Mouse (Mus musculus) stomach, embryonic 14.5 days (tissue): ENCODE results near the gene Otop1. TPM values are rescaled to one million over a fixed set of nuclear protein-coding genes. Genes with fewer than 3 reads are reported as not detected.

Experiments
- ATAC-seq: fragments of 200-750 bp; cut with Nextera tagmentation; 2 replicates; pipeline ENCODE4 v1.8.0; 2017; ENCODE audit warnings: low read depth, moderate TSS enrichment; ENCODE audit not compliant: insufficient number of reproducible peaks, insufficient read depth, low FRiP score
- H3K27ac ChIP-seq: fragments of 300-500 bp; sonication (generic); 2 replicates; pipeline ENCODE4 v1.5.1; 2014; ENCODE audit warnings: mild to moderate bottlenecking, low read length, moderate library complexity, mixed read lengths
- H3K27me3 ChIP-seq: fragments of 300-500 bp; sonication (generic); 2 replicates; pipeline ENCODE4 v1.6.1; 2014; ENCODE audit warnings: low read length, control low read depth, mixed read lengths; ENCODE audit not compliant: control insufficient read depth, insufficient read depth
- H3K36me3 ChIP-seq: fragments of 300-500 bp; sonication (generic); 2 replicates; pipeline ENCODE4 v1.6.1; 2014; ENCODE audit warnings: mild to moderate bottlenecking, control low read depth, low read length, moderate library complexity, mixed read lengths; ENCODE audit not compliant: control insufficient read depth, insufficient read depth
- H3K4me1 ChIP-seq: fragments of 300-500 bp; sonication (generic); 2 replicates; pipeline ENCODE4 v1.6.1; 2014; ENCODE audit warnings: low read length, control low read depth, mixed read lengths; ENCODE audit not compliant: control insufficient read depth, insufficient read depth
- H3K4me2 ChIP-seq: fragments of 300-500 bp; sonication (generic); replicated peaks from 2 replicates; pipeline ENCODE4 v1.6.1; 2014; ENCODE audit warnings: low read depth, low read length, control low read depth
- H3K4me3 ChIP-seq: fragments of 300-500 bp; sonication (generic); 2 replicates; pipeline ENCODE4 v1.5.1; 2014; ENCODE audit warnings: low read depth, low read length, control low read depth
- H3K9ac ChIP-seq: fragments of 300-500 bp; sonication (generic); replicated peaks from 2 replicates; pipeline ENCODE4 v1.6.1; 2014; ENCODE audit warnings: low read depth, mild to moderate bottlenecking, control low read depth, low read length, moderate library complexity, mixed read lengths
- H3K9me3 ChIP-seq: fragments of 300-500 bp; sonication (generic); 2 replicates; pipeline ENCODE4 v1.6.1; 2016; ENCODE audit warnings: low read depth, low read length, control low read depth; ENCODE audit not compliant: control insufficient read depth
- WGBS: fragments of 180-500 bp; shearing (Covaris S2); extraction: QIAGEN DNeasy Blood & Tissue Kit; methylation state at CpG from one replicate; pipeline ENCODE4 v1.1.7; 2014; 5-methylcytosine and 5-hydroxymethylcytosine counted together
- polyA plus RNA-seq: library from polyadenylated mRNA; unstranded; fragments of >200 nt; fragmentation: Nextera tagmentation; extraction: Ambion mirVana; gene quantifications from 2 replicates; pipeline ENCODE4 v1.2.1, GENCODE M21; 2014

The Otop1 gene
- 0.11 TPM in 1 of 2 replicates, not detected in the other for polyA plus RNA-seq

DNA sequence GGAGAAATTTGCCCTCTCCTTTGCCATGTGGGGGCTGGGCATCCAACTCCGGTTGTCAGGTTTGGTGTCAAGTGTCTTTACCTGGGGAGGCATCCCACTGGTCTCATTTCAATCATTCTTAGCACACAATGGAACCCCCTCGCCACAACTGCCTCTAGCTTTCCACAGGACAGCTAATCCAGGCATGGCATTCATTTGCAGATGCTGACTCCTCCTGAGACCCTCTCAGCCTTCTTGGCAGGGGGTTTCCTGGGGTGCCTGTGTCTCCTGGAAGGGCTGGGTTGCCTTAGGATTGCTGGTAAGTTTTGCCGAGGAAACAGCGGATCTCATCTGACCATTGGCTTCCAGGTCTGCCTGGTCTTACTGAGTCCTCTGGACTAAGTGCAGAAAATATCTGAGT lies at the start of gene Otop1:
TSS of gene Otop1 (plus strand) at position 202 of the 400 bp plus-strand sequence.
- WGBS, result 14% methylated on average over 4 of the region's 4 CpGs
- no peak for ATAC-seq
- Histone ChIP-seq H3K9ac (no peak within 1 kb of the TSS), H3K36me3 (no peaks in the 10 kb centered on the region; the same call in 1 of the 2 replicates), H3K4me1 (peaks cover 11% of the 10 kb centered on the region; the same call in 1 of the 2 replicates), H3K4me3 (no peak within 1 kb of the TSS; the same call in 1 of the 2 replicates), H3K4me2 (peak within 1 kb of the TSS; percentile 37; the same call in 1 of the 2 replicates), H3K9me3 (no peaks in the 10 kb centered on the region), H3K27me3 (peaks cover 40% of the 10 kb centered on the region), H3K27ac (no peak within 1 kb of the TSS)

DNA sequence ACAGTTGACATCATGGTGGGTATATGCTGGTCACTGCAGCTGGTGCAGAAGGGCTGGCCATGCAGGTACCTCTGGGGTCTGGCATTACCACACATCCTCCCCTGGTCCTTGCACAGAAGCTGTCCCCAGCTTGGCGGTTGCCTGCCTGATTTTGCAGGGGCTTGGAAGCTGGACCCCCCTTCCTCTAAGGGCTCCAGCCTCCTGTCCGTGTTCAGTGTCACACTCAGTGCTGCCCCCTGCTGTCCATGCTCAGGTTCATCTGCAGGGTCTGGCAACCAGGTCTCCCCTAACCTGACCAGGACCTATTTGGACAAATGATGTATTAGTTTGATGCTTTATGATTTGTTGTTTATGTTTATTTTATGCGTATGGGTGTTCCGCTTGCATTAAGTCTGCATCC lies 40.4 kb upstream of the Otop1 start:
- 59% methylated on average over 4 of the region's 4 CpGs for WGBS
- Histone ChIP-seq H3K36me3 (peaks cover 19% of the 10 kb centered on the region), H3K27me3 (no peaks in the 10 kb centered on the region), H3K4me3 (no peak overlapping the region), H3K27ac (no peak overlapping the region), H3K9me3 (no peaks in the 10 kb centered on the region), H3K4me1 (no peaks in the 10 kb centered on the region), H3K9ac (no peak overlapping the region), H3K4me2 (no peak overlapping the region)
- ATAC-seq, result no peak

DNA sequence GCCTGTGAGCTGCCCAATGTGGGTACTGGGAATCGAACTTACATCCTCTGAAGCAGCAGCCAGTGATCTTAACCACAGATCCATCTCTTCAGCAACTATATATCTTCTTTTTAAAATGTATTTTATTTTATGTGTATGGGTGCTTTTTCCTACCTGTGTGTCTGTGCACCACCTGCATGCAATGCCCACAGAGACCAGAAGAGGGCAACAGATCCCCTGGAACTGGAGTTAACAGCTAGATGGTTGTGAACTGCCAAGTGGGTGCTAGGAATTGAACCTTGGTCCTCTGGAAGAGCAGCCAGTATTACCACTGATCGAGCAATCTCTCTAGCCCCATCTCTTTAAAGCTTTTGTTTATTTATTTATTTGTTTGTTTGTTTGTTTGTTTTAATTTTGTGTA lies 39.1 kb upstream of the Otop1 start:
- no peaks in the 10 kb centered on the region for H3K9me3 ChIP-seq
- H3K9ac ChIP-seq, result no peak overlapping the region
- H3K4me3 ChIP-seq, result no peak overlapping the region
- no peak overlapping the region for H3K27ac ChIP-seq
- H3K4me1 ChIP-seq, result no peaks in the 10 kb centered on the region
- H3K4me2 ChIP-seq, result no peak overlapping the region
- no peaks in the 10 kb centered on the region for H3K27me3 ChIP-seq
- no peak for ATAC-seq
- H3K36me3 ChIP-seq, result peaks cover 8% of the 10 kb centered on the region; the same call in 1 of the 2 replicates
- 93% methylated on average over 2 of the region's 2 CpGs for WGBS

DNA sequence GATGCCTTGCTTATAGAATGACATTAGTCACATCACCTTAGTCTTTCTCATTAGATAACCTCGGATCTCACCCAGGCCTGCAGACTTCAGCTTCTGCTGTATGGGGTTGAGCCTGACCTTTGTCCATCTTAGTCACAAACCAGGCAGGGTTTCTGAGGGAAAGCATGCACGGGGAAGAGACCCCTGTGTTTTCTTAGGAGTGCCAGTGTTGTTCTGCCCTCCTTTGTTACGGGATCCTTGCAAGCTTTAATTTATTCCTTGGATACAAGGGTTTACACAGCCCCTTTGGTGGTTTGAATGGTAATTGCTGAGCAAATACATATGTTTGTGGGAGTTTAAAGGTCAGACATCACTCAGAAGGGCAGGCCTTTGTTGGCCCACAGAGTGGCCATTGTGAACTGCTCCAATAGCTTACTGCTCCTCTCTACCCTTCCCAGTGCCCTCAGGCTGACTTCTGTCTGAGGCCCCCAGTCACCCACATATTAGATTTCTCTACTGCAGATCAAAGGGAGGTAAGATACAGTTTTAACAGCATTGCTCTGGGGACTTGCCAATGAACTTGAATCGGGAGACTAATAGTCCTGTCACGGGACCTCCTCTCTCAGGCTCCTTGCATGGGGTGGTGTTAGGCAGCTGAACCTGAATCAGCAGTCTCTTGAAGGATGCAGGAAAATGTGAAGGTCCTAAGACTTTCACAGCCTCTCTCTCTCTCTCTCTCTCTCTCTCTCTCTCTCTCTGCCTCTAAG lies 34.9 kb upstream of the Otop1 start:
- ATAC-seq, result peak; percentile 81
- no peak overlapping the region for H3K4me3 ChIP-seq
- no peak overlapping the region for H3K4me2 ChIP-seq
- 48% methylated on average over 5 of the region's 5 CpGs for WGBS
- H3K27ac ChIP-seq, result no peak overlapping the region
- no peaks in the 10 kb centered on the region for H3K36me3 ChIP-seq
- H3K9ac ChIP-seq, result no peak overlapping the region
- no peaks in the 10 kb centered on the region for H3K4me1 ChIP-seq
- no peaks in the 10 kb centered on the region for H3K27me3 ChIP-seq
- no peaks in the 10 kb centered on the region for H3K9me3 ChIP-seq

DNA sequence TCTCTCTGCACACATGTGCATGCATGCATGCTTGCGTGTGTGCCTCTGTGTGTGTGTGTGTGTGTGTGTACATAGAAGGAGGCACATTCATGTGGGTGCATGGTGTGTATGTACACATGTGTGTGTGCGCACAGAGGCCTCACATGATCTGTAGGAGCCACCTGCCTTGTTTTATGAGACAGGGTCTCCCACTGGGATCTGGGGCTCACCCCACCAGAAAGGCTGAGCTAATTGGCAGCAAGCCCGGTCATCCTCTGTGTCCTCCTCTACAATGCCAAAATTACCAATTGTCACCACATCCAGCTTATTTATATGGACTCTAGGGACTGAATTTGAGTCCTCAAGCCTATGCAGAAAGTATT lies 34.3 kb upstream of the Otop1 start:
- Histone ChIP-seq H3K4me3 (no peak overlapping the region), H3K27me3 (no peaks in the 10 kb centered on the region), H3K27ac (no peak overlapping the region), H3K4me2 (no peak overlapping the region), H3K9ac (no peak overlapping the region), H3K36me3 (no peaks in the 10 kb centered on the region), H3K4me1 (no peaks in the 10 kb centered on the region), H3K9me3 (no peaks in the 10 kb centered on the region)
- 80% methylated on average over 3 of the region's 3 CpGs for WGBS
- 0 out of 2 replicates have a peak, but pooled peaks have one; percentile 5 for ATAC-seq

DNA sequence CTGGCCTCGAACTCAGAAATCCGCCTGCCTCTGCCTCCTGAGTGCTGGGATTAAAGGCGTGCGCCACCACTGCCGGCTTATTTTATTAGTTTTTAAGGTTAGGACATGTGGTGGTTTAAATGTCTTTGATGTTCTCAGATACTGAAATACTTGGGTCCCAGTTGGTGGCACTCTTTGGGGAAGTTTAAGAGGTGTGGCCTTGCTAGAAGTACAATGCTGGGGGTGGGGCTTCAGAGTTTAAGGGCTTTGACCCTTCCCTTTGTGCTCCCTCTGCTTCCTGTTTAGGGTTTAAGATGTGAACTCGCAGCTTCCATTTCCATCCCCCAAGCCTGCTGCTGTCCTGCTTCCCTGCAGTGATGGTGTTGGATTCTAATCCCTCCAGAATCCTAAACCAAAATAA lies 33.8 kb upstream of the Otop1 start:
- no peaks in the 10 kb centered on the region for H3K4me1 ChIP-seq
- no peak overlapping the region for H3K4me2 ChIP-seq
- H3K36me3 ChIP-seq, result no peaks in the 10 kb centered on the region
- H3K9me3 ChIP-seq, result no peaks in the 10 kb centered on the region
- no peak overlapping the region for H3K27ac ChIP-seq
- 83% methylated on average over 6 of the region's 6 CpGs for WGBS
- ATAC-seq, result no peak
- H3K9ac ChIP-seq, result no peak overlapping the region
- H3K27me3 ChIP-seq, result no peaks in the 10 kb centered on the region
- H3K4me3 ChIP-seq, result no peak overlapping the region

DNA sequence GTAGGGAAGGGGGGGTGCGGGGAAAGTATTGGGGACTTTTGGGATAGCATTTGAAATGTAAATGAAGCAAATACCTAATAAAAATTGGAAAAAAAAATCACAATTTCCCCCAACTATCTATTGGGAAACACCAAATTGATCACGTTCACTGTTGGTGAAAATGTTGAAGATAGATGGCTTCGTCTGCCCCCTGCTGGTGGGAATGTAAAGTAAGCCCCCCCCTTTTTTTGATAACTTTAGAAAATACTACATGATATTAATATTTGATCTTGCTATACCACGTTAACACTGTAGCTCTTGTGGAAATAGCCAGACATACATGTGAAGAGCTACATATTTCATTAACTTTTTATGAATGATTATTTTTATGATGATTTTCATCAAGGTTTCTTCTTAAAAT lies 20.6 kb upstream of the Otop1 start:
- H3K9ac ChIP-seq, result no peak overlapping the region
- H3K36me3 ChIP-seq, result no peaks in the 10 kb centered on the region
- no peak overlapping the region for H3K4me2 ChIP-seq
- no peaks in the 10 kb centered on the region for H3K27me3 ChIP-seq
- no peak overlapping the region for H3K4me3 ChIP-seq
- no peaks in the 10 kb centered on the region for H3K9me3 ChIP-seq
- no peak for ATAC-seq
- no peaks in the 10 kb centered on the region for H3K4me1 ChIP-seq
- H3K27ac ChIP-seq, result no peak overlapping the region
- WGBS, result 44% methylated on average over 4 of the region's 4 CpGs

DNA sequence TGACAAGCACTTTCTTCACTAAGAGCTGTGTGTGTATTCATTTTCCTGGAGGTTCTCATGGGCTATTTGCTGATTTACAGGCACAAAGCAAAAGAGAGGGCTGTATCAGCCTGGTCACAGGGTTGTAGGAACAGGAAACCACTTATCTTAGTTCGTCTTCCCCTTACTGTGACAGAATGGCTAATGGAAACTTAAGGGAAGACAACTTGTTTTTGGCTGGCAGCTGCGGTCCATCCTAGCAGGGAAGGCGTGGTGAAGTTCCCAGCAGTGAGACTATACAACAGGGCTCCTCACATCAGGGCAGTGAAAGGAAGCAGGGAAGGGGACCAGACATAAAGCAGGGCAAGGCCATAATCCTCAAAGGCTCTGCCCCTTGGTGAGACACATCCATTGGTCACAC lies 20.1 kb upstream of the Otop1 start:
- no peak for ATAC-seq
- Histone ChIP-seq H3K36me3 (no peaks in the 10 kb centered on the region), H3K4me2 (no peak overlapping the region), H3K27me3 (no peaks in the 10 kb centered on the region), H3K9ac (no peak overlapping the region), H3K4me3 (no peak overlapping the region), H3K4me1 (no peaks in the 10 kb centered on the region; the same call in 1 of the 2 replicates), H3K27ac (no peak overlapping the region), H3K9me3 (no peaks in the 10 kb centered on the region)
- WGBS, result 62% methylated on average over 3 of the region's 3 CpGs

DNA sequence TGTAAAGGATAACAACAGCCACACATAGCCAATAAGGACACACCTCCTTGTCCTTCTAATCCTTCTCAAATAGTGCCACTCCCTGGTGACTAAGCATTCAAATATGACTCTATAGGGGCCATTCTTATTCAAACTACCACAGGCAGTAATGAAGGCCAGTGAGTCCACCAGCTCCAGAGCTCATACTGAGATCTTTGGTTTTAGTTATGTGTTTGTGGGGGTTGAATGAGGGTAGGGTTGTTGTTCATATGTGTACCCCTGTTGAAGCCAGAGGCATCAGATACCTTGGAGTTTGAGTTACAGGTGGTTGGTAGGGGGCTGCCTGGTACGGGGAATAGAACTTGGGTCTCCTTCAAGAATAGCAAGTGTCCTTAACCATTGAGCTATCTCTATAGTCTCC lies 19.2 kb upstream of the Otop1 start:
- H3K9me3 ChIP-seq, result no peaks in the 10 kb centered on the region
- no peaks in the 10 kb centered on the region for H3K36me3 ChIP-seq
- no peaks in the 10 kb centered on the region for H3K27me3 ChIP-seq
- H3K9ac ChIP-seq, result no peak overlapping the region
- no peak overlapping the region for H3K27ac ChIP-seq
- 92% methylated on average over 1 of the region's 1 CpGs for WGBS
- H3K4me2 ChIP-seq, result no peak overlapping the region
- H3K4me3 ChIP-seq, result no peak overlapping the region
- no peak for ATAC-seq
- H3K4me1 ChIP-seq, result peaks cover 4% of the 10 kb centered on the region; the same call in 1 of the 2 replicates
